Mouse (Mus musculus): ENCODE measurements around the gene Gp9. TPM values are rescaled to one million over a fixed set of nuclear protein-coding genes. Genes with fewer than 3 reads are reported as not detected.

Gene Gp9
- total RNA-seq, 4 experiments from 2014 or later: 0.37 to 1.5 (median 0.85) TPM

DNA sequence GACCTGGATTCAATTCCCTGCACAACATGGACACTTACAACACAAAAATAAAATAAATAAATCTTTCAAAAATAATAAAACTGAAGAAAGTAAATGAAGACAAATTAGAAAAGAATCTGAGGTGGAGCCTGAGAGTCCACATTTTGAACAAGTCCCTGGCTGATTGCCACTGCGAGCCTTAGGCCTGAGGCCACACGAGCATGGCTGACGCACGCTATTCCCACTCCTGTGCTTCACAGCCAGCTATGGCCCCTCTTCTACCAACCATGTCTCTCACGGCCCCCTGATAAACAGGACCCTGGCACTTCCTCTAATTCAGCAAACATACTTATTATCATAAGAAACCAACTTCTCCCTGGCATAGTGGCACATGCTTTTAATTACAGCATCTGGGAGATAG lies 8.7 kb downstream of the Gp9 start:
- DNase-seq (ENCODE audit: low spot score in 2 of 2): no peak

GRCm38 (mm10) chr6:87787108-87787890 lies 9.4 kb downstream of the Gp9 start:
- no peak for DNase-seq (ENCODE audit: low spot score in 2 of 2)

DNA sequence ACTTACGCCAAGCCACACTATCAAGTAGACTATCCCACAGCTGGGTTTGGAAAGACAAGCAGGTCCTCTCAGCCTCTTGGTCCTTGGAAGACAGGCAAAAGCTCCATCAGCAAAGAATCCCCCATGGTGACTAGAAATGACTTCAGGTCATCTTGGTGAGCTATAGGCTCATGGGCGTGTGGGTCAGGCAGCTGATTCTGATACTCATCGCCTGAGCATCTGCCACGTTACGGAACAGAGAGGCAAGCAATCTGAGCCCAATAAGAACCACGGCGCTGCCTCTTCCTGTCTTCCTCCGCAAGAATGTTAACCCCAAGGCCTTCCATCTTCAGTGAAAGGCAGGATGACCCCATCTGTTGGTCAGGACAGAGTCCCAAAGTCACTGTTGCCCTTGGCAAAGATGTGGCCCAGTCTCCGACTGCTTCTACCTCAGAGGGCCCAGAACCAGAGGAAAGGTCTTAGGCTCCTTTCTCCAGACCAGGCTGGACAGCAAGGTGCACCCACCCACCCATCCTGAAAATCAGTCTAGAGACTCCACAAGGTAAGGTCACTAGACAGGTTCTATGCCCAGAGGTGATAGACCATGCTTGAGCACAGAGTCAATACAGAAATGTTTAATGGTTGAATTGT lies 10.5 kb downstream of the Gp9 start:
- no peak for DNase-seq (ENCODE audit: low spot score in 2 of 2)

GRCm38 (mm10) chr6:87788896-87789587 lies 11.2 kb downstream of the Gp9 start:
- DNase-seq (ENCODE audit: low spot score in 2 of 2): no peak

GRCm38 (mm10) chr6:87789791-87790190 lies 11.9 kb downstream of the Gp9 start:
- no peak for DNase-seq (ENCODE audit: low spot score in 2 of 2)

- no peak for DNase-seq (ENCODE audit: low spot score in 2 of 2)
These were observed 13.1 kb downstream of the Gp9 start for GRCm38 (mm10) chr6:87790779-87791480.

- no peak for DNase-seq (ENCODE audit: low spot score in 2 of 2)
These were observed 14.0 kb downstream of the Gp9 start for GRCm38 (mm10) chr6:87791826-87792225.

DNA sequence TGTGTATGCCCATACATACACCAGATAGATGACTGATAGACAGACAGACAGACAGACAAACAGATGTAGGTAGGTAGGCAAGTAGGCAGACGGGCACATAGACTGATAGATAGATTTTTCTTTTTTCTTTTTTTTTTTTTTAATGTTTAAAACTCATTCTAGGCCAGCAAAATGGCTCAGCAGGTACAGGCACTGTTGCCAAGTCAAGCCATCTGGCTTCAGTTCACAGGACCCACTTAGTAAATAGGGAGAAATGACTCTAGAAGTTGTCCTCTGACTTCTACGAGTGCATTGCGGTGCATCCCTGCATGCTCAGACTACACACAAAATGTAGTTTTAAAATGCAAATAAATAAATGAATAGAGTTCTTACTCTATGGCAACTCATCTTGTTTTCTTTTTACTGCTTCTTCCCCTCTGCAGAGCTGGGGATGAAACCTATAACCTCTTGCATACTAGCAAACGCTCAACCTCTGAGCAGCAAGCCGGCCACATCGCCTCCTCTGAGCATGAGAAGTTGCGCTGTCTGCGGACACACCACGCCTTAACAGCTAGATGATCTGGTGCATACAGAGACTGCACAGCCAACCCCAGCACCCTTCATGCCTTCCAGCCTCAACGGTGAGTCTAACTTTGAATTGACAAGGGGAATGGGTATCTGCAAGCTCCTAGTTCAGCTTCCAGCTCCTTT lies 16.1 kb downstream of the Gp9 start:
- no peak for DNase-seq (ENCODE audit: low spot score in 2 of 2)

- DNase-seq (ENCODE audit: low spot score in 2 of 2): no peak
These were observed 17.7 kb downstream of the Gp9 start for GRCm38 (mm10) chr6:87795385-87796150.

DNA sequence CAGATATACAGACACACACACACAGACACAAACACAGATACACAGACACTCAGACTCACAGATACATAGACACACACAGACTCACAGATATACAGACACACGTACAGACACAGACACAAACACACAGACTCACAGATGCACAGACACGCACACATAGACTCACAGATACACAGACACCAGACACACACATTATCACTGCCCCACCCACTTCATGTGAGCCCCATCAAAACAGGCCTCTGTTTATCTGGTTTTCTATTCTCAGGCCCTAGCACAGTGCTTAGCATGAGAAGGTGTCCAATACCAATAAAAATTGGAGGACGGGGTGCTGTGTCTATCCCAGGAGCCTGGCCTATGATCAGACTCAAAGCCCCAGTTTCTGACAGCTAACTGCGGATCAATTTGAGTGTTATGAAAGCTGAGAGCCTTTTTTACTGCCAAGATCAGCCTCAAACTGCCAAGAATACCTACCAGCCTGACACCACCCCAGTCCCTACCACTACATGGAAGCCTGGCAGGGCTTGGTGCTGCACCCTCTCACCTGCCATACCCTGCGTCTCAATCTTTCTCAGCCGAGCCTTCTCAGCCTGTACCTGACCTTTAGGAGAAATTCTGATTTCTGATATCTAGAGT lies 18.5 kb downstream of the Gp9 start:
- DNase-seq (ENCODE audit: low spot score in 2 of 2): no peak

- no peak for DNase-seq (ENCODE audit: low spot score in 2 of 2)
These were observed 19.4 kb downstream of the Gp9 start for GRCm38 (mm10) chr6:87797321-87797720.

DNA sequence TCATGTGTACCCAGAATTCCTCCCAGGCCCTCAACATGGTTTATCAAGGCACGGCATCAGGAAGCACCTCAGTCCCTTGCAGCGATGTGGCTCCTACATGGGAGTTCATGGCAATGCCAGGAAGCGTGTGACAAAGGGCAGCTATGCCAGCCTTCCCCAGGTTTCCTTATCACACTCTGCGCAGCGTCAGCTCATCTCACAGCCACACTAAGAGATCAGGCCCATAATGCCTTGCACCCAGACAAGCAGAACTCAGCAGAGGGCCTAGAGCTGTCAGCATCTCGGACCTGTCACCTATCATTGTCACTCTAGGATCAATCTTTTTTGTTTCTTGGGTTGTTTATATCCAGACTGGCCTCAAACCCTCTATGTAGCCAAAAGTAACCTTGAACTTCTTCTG lies 21.7 kb downstream of the Gp9 start:
- no peak for DNase-seq (ENCODE audit: low spot score in 2 of 2)

DNA sequence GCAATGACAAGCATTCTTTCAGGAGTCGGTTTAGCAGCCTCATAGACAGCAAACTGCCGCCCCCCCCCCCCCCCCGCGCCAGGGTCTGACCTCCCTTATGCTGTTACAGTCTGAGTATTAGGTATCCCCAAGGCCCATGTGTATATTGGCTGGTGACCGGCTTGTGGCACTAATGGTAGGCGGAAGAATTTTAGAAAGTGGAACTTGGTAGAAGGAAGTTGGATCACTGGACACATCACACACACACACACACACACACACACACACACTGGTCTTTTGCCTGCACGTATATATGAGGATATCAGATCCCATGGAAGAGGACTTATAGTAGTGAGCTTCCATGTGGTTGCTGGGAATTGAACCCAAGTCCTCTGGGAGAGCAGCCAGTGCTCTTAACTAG lies 24.6 kb downstream of the Gp9 start:
- DNase-seq (ENCODE audit: low spot score in 2 of 2): no peak

- DNase-seq (ENCODE audit: low spot score in 2 of 2): no peak
These were observed 26.2 kb downstream of the Gp9 start for GRCm38 (mm10) chr6:87804036-87804435.

GRCm38 (mm10) chr6:87804886-87805285 lies 27.0 kb downstream of the Gp9 start:
- no peak for DNase-seq (ENCODE audit: low spot score in 2 of 2)

DNA sequence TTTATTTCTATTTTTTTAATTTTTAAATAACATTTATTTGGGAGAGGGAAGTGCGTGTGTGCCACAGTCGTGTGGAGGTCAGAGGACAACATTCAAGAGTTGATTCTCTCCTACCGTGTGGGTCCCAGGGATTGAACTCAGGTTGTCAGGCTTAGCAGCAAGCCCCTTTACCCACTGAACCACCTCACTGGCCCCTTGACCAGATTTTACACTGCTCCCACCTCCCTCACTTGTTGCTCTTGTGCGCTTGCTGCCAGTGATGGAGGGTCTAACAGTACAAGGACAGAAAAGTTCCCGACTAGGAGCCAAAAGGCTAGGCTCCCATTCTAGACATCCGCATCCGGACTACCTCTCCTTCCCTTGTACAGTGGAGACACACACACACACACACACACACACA lies 27.6 kb downstream of the Gp9 start:
- DNase-seq (ENCODE audit: low spot score in 2 of 2): no peak

- DNase-seq (ENCODE audit: low spot score in 2 of 2): no peak
These were observed 28.2 kb downstream of the Gp9 start for GRCm38 (mm10) chr6:87806028-87806427.

DNA sequence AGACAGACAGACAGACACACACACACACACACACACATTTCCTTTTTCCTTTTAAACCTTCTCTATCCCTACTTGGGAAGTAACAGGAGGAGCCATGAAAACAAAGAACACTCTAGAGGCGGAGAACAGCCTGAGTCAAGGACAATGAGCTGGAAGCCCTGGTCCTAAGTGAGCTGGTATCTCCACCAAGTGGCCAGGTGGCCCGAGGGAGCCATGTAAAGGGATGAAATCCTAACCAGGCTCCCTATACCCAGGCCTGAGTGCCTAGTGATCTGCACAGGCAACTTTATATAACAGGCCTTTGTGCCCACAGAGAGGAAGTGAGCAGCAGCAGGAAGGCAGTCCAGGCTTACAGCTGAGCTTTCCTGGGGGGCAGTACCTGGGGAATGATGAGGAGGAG lies 29.0 kb downstream of the Gp9 start:
- no peak for DNase-seq (ENCODE audit: low spot score in 2 of 2)

DNA sequence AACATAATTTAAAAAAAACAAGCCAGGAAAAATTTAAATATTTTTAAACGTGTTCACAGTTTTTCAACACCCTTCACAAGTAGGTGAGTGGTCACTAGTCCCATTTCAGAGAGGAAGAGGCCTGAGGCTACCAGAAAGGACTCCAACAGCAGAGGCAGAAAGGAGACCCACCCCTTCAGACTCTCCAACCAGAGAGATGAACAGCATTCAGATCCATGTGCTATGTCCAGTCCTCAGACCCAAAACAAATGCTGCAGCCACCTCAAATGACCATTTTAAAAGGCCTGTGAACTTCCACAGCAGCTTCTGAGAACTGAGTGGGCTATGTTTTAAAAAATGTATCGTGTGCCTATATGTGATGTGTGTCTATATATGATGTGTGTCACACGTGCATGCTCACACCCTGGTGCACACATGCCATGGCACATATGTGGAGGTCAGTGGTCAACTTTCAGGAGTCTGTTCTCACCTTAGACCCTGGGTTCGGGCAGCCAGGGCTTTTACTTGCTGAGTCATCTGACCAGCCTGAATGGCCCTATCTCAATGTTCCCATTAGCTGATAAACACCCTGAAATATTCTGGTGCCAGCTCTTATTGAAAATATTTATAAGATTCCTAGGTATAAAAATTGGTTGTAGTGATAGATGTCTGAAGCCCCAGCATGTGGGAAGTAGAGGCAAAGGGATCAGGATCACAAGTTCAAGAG lies 30.0 kb downstream of the Gp9 start:
- no peak for DNase-seq (ENCODE audit: low spot score in 2 of 2)
